Mouse (Mus musculus) neural tube, embryonic 12.5 days (tissue): ENCODE measurements around the gene Avl9. TPM values are rescaled to one million over a fixed set of nuclear protein-coding genes. Genes with fewer than 3 reads are reported as not detected.

ENCODE experiments used
- ATAC-seq: fragments of 200-750 bp; cut with Nextera tagmentation; 2 replicates; pipeline ENCODE4 v1.8.0; 2017; ENCODE audit warnings: low read depth, mild to moderate bottlenecking, moderate TSS enrichment, moderate library complexity; ENCODE audit not compliant: low FRiP score
- H3K27ac ChIP-seq: fragments of 300-500 bp; sonication (generic); 2 replicates; pipeline ENCODE4 v1.5.1; 2016
- H3K27me3 ChIP-seq: fragments of 300-500 bp; sonication (generic); replicated peaks from 2 replicates; pipeline ENCODE4 v1.6.1; 2016; ENCODE audit warnings: mild to moderate bottlenecking
- H3K36me3 ChIP-seq: fragments of 300-500 bp; sonication (generic); 2 replicates; pipeline ENCODE4 v1.6.1; 2016; ENCODE audit warnings: mild to moderate bottlenecking
- H3K4me1 ChIP-seq: fragments of 300-500 bp; sonication (generic); 2 replicates; pipeline ENCODE4 v1.6.1; 2016
- H3K4me2 ChIP-seq: fragments of 300-500 bp; sonication (generic); replicated peaks from 2 replicates; pipeline ENCODE4 v1.6.1; 2016; ENCODE audit warnings: mild to moderate bottlenecking
- H3K4me3 ChIP-seq: fragments of 300-500 bp; sonication (generic); 2 replicates; pipeline ENCODE4 v1.5.1; 2016
- H3K9ac ChIP-seq: fragments of 300-500 bp; sonication (generic); 2 replicates; pipeline ENCODE4 v1.6.1; 2016; ENCODE audit warnings: mild to moderate bottlenecking
- H3K9me3 ChIP-seq: fragments of 300-500 bp; sonication (generic); 2 replicates; pipeline ENCODE4 v1.6.1; 2016; ENCODE audit warnings: mild to moderate bottlenecking
- whole genome bisulfite sequencing: fragments of 180-500 bp; shearing (Covaris S2); methylation state at CpG from one replicate; pipeline ENCODE4 v1.1.7; 2016; 5-methylcytosine and 5-hydroxymethylcytosine counted together
- polyA plus RNA-seq: library from polyadenylated mRNA; unstranded; fragments of >200 nt; fragmentation: Nextera tagmentation; extraction: Ambion mirVana; gene quantifications from 2 replicates; pipeline ENCODE4 v1.2.1, GENCODE M21; 2016

Avl9 gene
- polyA plus RNA-seq, 1 experiment from 2014 or later: 38.7 TPM

DNA sequence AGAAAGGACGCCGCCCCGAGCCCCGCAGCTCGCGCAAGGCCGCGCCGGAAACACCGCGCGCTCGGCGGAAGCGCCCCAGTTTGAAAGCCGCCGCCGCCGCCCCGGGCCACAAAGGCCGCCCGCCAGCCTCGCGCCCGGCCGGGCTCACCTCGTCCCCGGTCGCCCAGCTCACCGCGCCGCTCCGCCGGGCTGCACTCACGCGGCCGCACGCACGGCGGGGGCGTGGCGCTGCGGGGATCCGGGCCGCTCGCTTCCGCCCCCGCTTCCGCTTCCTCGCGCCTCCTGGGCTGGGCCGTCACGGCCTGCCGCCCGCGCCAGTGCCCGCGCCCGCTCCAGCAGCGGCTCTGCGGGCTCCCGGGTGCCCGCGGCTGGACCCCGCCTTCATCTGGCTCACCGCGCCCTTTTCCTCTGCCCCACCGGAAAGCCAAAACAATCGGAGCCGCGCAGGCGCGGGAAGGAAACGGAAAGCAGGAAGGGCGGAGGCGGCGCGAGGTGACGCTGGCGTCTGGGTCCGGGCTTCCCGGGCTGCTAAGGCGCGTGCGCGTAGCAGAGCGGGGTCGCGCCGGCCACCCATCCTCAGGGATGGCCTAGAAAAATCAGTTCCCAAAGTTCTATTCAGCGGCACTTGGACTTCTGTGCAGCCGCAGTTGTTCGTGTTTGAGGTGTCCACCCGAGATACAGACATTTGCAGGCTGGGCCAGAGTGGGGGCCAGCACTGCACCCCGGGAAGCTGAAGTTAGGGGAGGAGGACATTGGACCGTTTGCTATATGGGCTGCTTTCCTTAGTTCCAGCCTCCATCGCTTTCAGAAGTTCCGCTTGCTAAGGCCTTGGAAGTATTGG, 82.8 kb downstream of the Avl9 start, which contains the start of gene Kbtbd2:
TSS of gene Kbtbd2 (minus strand) at position 503 of the 841 bp plus-strand sequence.
- Histone ChIP-seq H3K27ac (peak within 1 kb of the TSS; percentile 98), H3K4me3 (peak within 1 kb of the TSS; percentile 83), H3K36me3 (no peaks in the 10 kb centered on the region), H3K9ac (peak within 1 kb of the TSS; percentile 96), H3K9me3 (no peaks in the 10 kb centered on the region), H3K27me3 (no peaks in the 10 kb centered on the region), H3K4me1 (peaks cover 16% of the 10 kb centered on the region), H3K4me2 (peak within 1 kb of the TSS; percentile 68)
- peak; percentile 95 for ATAC-seq
- under 1% methylated on average over 94 of the region's 98 CpGs for WGBS

DNA sequence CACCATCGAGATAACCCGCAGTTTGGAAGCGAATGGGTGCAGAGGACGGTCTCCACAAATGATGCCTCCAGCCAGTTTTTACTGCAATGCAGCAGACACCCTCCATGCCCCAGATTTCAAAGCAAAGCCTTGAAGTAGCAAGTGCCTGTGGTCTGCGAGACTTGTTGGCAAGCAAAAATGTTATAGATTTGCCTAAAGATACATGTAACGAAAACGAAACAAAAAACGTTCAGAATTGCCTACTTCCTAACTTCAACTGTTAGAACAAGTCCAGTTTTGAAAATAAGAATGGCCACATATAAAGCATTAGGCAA, 83.4 kb downstream of the Avl9 start:
- WGBS: 19% methylated on average over 8 of the region's 8 CpGs
- ATAC-seq: no peak; the same call in 1 of the 2 replicates
- Histone ChIP-seq H3K4me2 (peak overlapping the region; percentile 68), H3K4me3 (peak overlapping the region; percentile 83), H3K9ac (peak overlapping the region; percentile 96), H3K9me3 (no peaks in the 10 kb centered on the region), H3K36me3 (no peaks in the 10 kb centered on the region), H3K27me3 (no peaks in the 10 kb centered on the region), H3K27ac (peak overlapping the region; percentile 98; the same call in 1 of the 2 replicates), H3K4me1 (peaks cover 16% of the 10 kb centered on the region)

GRCm38 (mm10) chr6:56805026-56805425, 90.3 kb downstream of the Avl9 start:
- Histone ChIP-seq H3K9ac (no peak overlapping the region), H3K9me3 (no peaks in the 10 kb centered on the region), H3K27ac (no peak overlapping the region), H3K27me3 (no peaks in the 10 kb centered on the region), H3K4me1 (no peaks in the 10 kb centered on the region), H3K4me2 (no peak overlapping the region), H3K36me3 (no peaks in the 10 kb centered on the region), H3K4me3 (no peak overlapping the region)
- no peak for ATAC-seq
- WGBS: 84% methylated on average over 4 of the region's 4 CpGs

- Histone ChIP-seq H3K9me3 (no peaks in the 10 kb centered on the region), H3K36me3 (no peaks in the 10 kb centered on the region), H3K9ac (no peak overlapping the region), H3K27ac (no peak overlapping the region), H3K4me3 (no peak overlapping the region), H3K4me1 (no peaks in the 10 kb centered on the region), H3K27me3 (no peaks in the 10 kb centered on the region), H3K4me2 (no peak overlapping the region)
- WGBS: 73% methylated on average over 2 of the region's 2 CpGs
- ATAC-seq: no peak
Measured at GRCm38 (mm10) chr6:56806195-56806594, 91.5 kb downstream of the Avl9 start.

DNA sequence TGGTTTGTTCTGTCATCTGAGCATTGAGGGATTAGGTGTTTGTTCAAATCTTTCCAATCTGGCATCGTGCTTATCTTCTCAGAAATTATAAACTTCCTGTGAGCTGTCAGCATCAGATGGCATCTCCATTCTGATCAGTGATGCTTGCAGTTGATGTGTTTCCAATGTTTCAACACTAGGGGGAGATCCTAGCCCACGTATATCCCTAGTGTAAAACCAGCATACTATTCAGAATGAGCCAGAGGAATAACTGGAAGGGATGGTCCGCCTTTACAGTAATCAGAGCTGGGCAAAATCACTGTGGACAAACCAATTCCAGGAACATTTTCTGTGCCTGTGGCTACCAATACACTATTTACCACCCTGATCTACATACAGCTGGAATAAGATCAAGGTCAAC, 94.0 kb downstream of the Avl9 start:
- 13% methylated on average over 3 of the region's 3 CpGs for WGBS
- H3K9me3 ChIP-seq: no peaks in the 10 kb centered on the region
- H3K9ac ChIP-seq: no peak overlapping the region
- H3K4me2 ChIP-seq: no peak overlapping the region
- no peak overlapping the region for H3K4me3 ChIP-seq
- ATAC-seq: peak; percentile 83
- no peaks in the 10 kb centered on the region for H3K36me3 ChIP-seq
- H3K4me1 ChIP-seq: no peaks in the 10 kb centered on the region
- H3K27ac ChIP-seq: no peak overlapping the region
- no peaks in the 10 kb centered on the region for H3K27me3 ChIP-seq

Other genes with a start within 250 kb of the Avl9 start
- gene Pde1c, start 145.8 kb upstream of the Avl9 start, polyA plus RNA-seq: 4.5 and 5.2 TPM in 2 replicates
- 139 and 144 TPM in 2 replicates for gene Lsm5, start 10.2 kb upstream of the Avl9 start, polyA plus RNA-seq
- 41.5 and 46.5 TPM in 2 replicates for gene Kbtbd2, start 82.9 kb downstream of the Avl9 start, polyA plus RNA-seq
- gene Fkbp9, start 117.2 kb downstream of the Avl9 start, polyA plus RNA-seq: 52.8 and 55.2 TPM in 2 replicates
- 102 and 106 TPM in 2 replicates for gene Nt5c3, start 209.0 kb downstream of the Avl9 start, polyA plus RNA-seq
- 0.41 and 0.46 TPM in 2 replicates for gene Vmn1r4, start 209.1 kb downstream of the Avl9 start, polyA plus RNA-seq